In the genomic region with DNA sequence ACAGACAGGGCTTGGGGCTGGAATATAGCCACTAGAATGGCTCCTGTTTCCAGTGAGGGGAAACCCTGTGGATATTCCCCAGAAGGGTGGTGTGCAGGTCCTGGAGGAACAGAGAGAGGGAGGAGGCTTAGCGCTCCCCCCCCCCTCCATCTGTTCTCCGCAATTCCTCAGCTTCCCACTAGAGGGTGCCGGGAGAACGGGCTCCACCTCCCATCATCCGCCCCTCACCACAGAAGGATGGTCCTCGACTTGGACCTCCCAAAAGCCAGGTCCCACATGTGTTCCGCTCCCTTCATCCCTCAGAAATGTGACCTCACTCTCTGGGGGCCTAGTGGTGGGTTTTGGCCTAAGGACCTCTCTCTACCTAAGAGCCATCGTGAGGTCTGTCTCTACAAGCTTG, we compare ENCODE assay signal across 7 mouse cellular contexts. TPM values are rescaled to one million over a fixed set of nuclear protein-coding genes. Genes with fewer than 3 reads are reported as not detected.
DNase-seq lines count a peak whose midpoint lies in the region; ATAC-seq lines count a peak whose summit lies in the region.

No protein-coding gene starts in this region.

- H3K4me2 ChIP-seq in intestine, embryonic 14.5 days (ENCODE audit: low read length): no peak overlapping the region; the same call in 1 of the 2 replicates
- H3K4me2 ChIP-seq in stomach, embryonic 15.5 days: peak overlapping the region; percentile 36

- DNase-seq in urinary bladder, adult 2 months (ENCODE audit: low spot score): peak; percentile 40
- DNase-seq in urinary bladder, postnatal 10 days (ENCODE audit: low spot score): no peak
- DNase-seq in cerebellum, adult 9-10 months: peak; percentile 56
- peak; percentile 48 for DNase-seq in gastrocnemius, postnatal 14 days
- peak; percentile 81 for DNase-seq in intestine, embryonic 14.5 days (ENCODE audit: low spot score)
- DNase-seq in lung, postnatal 36 days: peak; percentile 45

- peak; percentile 62 for ATAC-seq in intestine, embryonic 14.5 days (replicated peaks; ENCODE audit: low FRiP score, low TSS enrichment, low read depth)
- ATAC-seq in stomach, embryonic 15.5 days (ENCODE audit: insufficient read depth, low FRiP score, low read depth): peak; percentile 32; the same call in 1 of the 2 replicates

- peak overlapping the region; percentile 84 for H3K27ac ChIP-seq in intestine, embryonic 14.5 days (ENCODE audit: low read depth)
- peak overlapping the region; percentile 89 for H3K27ac ChIP-seq in stomach, embryonic 15.5 days

- no peaks in the 10 kb centered on the region for H3K9me3 ChIP-seq in intestine, embryonic 14.5 days (ENCODE audit: control insufficient read depth, low read length)
- no peaks in the 10 kb centered on the region for H3K9me3 ChIP-seq in stomach, embryonic 15.5 days

- no peak overlapping the region for H3K4me3 ChIP-seq in intestine, embryonic 14.5 days (ENCODE audit: low read depth, low read length)
- H3K4me3 ChIP-seq in stomach, embryonic 15.5 days (replicated peaks): no peak overlapping the region

- peaks cover 11% of the 10 kb centered on the region for H3K27me3 ChIP-seq in intestine, embryonic 14.5 days (replicated peaks; ENCODE audit: control insufficient read depth, insufficient read depth, low read length)
- 0 out of 2 replicates have a peak, but pooled peaks cover 5% of the 10 kb centered on the region for H3K27me3 ChIP-seq in stomach, embryonic 15.5 days (replicated peaks)

- WGBS in intestine, embryonic 14.5 days: 5% methylated on average over 8 of the region's 8 CpGs
- WGBS in stomach, embryonic 15.5 days: 1% methylated on average over 8 of the region's 8 CpGs

- peaks cover 12% of the 10 kb centered on the region; the same call in 1 of the 2 replicates for H3K4me1 ChIP-seq in intestine, embryonic 14.5 days (replicated peaks; ENCODE audit: control insufficient read depth, insufficient read depth, low read length)
- peaks cover 15% of the 10 kb centered on the region for H3K4me1 ChIP-seq in stomach, embryonic 15.5 days

- no peaks in the 10 kb centered on the region for H3K36me3 ChIP-seq in intestine, embryonic 14.5 days (ENCODE audit: control insufficient read depth, insufficient read depth, low read length)
- H3K36me3 ChIP-seq in stomach, embryonic 15.5 days: no peaks in the 10 kb centered on the region

- intact Hi-C loops in gastrocnemius, postnatal 14 days (cut with DNase I; ENCODE audit: low total_unique reads): loop anchor here (2.0 to 10.0 kb wide), 2 partner anchors 49 to 149 kb away; no protein-coding TSS in a partner anchor

- no peak overlapping the region for H3K9ac ChIP-seq in intestine, embryonic 14.5 days (ENCODE audit: low read length)
- H3K9ac ChIP-seq in stomach, embryonic 15.5 days: no peak overlapping the region

RNA-seq across cellular contexts. Expression of a gene that starts 11.5 kb away (rescaled TPM):
- 97.7 and 118 TPM in 2 replicates for polyA plus RNA-seq in urinary bladder, adult 2 months (2012; rRNA removed)
- total RNA-seq in gastrocnemius, postnatal 14 days (2021): 10 to 100 TPM; 37.9 to 46.5 TPM
- polyA plus RNA-seq in intestine, embryonic 14.5 days (2014; fragmentation: Nextera tagmentation; extraction: Ambion mirVana): 55.1 and 56.9 TPM in 2 replicates
- 91.5 and 93.3 TPM in 2 replicates for polyA plus RNA-seq in stomach, embryonic 15.5 days (2015; fragmentation: Nextera tagmentation; extraction: Ambion mirVana)

RNA-seq across cellular contexts. Expression of a gene that starts 51.4 kb away (rescaled TPM):
- polyA plus RNA-seq in urinary bladder, adult 2 months (2012; rRNA removed): 4.0 and 5.4 TPM in 2 replicates
- 1 to 10 TPM; 1.0 to 1.5 TPM for total RNA-seq in gastrocnemius, postnatal 14 days (2021)
- 2.7 and 2.9 TPM in 2 replicates for polyA plus RNA-seq in intestine, embryonic 14.5 days (2014; fragmentation: Nextera tagmentation; extraction: Ambion mirVana)
- 2.8 and 3.8 TPM in 2 replicates for polyA plus RNA-seq in stomach, embryonic 15.5 days (2015; fragmentation: Nextera tagmentation; extraction: Ambion mirVana)
